Mouse (Mus musculus): ENCODE measurements around the gene Gpr37l1.

Gpr37l1 gene

DNA sequence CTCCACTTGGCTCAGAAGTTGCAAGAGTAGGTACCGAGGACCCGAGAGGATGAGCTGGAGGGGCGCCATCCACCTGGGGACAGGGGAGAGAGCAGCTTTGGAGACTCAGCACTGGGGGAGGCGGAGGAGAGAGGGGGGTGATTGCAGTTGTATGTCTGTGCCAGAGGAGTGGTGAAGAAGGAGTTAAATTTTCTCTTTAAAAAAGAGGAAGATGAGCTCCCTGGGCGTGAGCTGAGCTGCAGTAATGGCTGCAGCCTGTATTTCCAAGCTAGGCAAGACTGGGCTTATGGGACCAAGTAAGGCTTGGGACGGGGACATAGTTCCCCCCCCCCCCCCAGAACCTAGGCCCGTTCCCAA is 19.8 kb downstream of the Gpr37l1 start:
- DNase-seq (ENCODE audit: low spot score): no peak

- DNase-seq (ENCODE audit: low spot score): peak; percentile 85
Measured at GRCm38 (mm10) chr1:135146946-135147701, 20.4 kb downstream of the Gpr37l1 start.

DNA sequence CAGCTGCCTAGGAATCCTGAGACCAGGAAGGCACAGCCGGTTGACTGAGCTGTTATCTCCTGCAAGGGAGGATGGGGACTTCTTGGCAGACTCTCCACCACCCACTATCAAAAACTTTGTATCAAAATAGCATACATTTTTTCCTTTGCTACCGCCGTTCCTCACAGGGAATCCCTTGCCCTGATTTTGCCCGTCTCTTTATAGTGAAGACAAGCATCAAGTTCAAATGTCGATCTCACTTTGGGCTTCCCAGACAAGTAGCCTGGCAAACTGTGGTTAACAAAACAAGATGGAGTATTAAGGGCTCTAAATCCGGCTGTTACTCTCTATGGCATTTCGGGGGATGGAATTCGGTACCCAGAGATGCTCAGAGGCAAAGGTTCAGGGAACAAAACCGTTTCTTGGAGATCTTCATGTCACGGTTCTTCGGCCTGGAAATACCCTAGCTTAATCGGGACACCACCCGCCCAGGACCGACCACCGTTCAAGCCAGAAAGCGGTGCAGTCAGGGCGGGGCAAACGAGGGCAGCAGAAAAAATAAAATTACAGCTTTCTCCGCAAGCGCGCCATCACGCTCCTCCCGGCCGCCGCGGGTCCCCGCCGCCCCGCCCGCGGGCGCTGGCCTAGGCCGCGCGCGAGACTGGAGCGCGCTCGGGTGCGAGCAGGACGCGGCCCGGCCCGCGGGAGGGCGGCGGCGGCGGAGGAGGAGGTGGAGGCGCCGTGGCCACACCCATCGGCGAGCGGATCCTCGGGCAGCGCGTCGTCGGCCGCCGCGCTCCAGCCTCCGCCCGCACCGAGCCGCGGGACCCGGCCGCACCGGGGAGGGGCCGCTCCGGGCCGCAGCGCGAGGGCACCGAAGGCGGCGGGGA is 21.2 kb downstream of the Gpr37l1 start, which contains the start of gene Arl8a:
TSS of gene Arl8a (plus strand) at position 748 of the 869 bp plus-strand sequence.
- peak; percentile 80 for DNase-seq (ENCODE audit: low spot score)

DNA sequence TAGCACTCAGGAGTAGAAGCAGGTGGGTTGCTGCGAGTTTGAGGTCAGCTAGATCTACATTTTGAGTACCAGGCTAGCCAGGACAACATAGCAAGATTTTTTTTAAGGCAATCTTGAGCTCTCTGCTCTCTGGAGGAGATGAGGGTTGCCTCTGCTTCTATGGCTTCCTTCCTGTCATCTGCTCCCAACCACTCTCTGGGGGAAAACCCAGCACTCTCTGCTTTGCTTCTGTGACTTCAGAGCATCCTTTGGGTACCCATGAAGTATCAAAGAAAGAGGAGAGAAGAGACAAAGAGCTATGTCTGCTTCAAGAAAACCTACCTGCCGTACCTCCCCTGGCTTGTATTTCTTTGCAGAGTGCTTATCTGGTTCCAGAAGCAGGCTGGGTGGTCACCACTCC is 23.5 kb downstream of the Gpr37l1 start:
- DNase-seq (ENCODE audit: low spot score): no peak

DNA sequence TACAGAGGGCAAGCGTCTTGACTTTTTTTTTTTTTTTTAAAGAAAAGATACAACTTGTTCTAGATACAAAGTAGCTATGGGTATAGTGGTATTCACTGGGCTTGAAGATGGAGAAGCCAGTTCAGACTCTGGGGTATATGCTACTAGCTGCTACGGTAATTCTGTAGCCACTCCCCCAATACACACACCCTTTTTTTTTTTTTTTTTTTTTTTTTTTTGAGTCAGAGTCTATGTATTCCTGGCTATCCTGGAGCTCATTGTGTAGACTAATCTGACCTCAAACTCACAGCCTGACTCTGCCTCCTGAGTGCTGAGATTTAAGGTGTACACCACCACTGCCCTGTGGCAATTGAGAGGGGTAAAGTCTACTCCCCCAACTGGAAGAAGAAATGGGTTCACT is 25.0 kb downstream of the Gpr37l1 start:
- no peak for DNase-seq (ENCODE audit: low spot score)

DNA sequence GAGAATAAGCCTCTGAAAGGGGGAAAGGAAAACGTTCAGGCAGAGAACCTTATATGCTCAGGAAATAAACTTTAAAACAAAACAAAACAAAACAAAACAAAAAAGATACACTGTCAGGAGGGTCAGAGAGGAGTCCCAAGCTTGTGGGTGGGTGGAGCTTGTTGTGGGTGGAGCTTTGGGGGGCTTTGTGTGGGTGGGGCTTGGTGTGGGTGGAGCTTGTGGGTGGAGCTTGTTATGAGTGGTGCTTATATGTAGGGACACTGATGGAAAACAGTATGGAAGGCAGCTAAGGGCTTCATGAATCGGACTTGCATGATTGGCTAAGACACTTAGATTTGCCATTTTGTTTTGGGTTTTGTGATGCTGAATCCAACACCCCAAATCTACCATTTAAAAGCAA is 27.6 kb downstream of the Gpr37l1 start:
- DNase-seq (ENCODE audit: low spot score): no peak

GRCm38 (mm10) chr1:135136500-135136899 is 31.0 kb downstream of the Gpr37l1 start:
- no peak for DNase-seq (ENCODE audit: low spot score)

DNA sequence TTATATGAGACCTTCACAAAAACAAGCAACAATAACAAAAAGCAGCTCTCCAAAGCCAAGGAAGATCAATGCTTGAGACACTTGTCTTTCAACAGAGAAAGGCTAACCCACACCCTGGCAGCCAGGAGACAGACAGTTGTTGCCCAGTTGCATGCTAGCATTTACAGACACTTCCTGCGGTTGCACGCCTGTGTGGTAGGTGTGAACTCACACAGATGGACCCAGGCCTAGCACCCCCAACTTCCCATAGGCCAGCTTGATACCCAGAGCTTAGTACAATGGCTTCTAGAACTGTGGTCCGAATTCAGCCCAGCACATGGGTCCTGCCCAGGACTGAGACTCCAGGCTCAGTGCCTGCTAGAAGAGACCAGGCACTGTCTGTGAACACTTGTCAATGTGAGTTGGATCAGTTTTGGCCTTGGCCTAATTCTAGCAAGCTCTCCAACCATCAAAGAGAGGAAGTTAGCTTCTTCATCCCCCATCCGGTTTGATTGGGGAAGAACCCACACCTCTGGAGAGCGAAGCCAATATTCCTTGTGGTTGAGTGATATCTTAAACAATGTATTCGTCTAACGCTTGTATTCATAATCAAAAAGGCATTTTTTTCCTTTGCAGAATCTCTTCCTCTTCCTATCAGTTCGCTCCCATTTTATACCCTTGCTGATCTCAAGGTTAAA is 32.2 kb downstream of the Gpr37l1 start:
- DNase-seq (ENCODE audit: low spot score): no peak

DNA sequence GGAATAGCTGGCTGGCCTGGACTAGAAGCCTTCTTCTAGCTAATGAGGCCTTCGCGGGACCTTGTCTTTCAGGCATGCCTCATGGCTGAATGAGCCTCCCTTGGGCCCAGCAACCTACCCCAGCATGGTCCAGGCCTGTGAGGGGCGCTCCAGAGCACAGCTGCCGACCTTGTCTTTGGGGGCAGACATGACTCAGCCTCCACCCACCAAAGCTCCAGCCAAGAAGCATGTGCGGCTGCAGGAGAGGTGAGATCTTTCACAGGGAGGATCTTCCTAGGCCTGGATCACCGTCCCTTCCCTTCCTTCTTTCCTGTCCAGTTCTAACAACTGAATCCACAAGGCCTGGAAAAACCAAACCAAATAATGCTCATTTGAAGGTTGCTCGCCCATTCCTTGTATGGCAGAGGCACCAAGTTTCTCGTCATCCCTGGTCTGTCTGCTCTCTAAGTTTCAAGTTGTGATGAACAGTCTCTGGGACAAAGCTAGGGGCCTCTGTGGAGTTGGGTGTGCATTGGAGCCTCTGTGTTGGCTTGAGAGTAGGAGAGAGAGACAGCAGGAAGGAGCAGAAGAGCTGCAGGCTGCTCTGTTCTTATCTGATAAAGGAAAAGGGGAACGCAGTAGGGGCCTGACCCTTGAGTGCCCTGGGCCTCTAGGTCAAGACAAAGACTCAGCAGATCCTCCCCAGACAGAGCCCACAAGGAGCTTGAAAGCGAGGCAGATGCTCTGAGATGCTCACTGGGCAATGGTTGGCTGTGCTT is 33.6 kb downstream of the Gpr37l1 start:
- DNase-seq (ENCODE audit: low spot score): no peak

DNA sequence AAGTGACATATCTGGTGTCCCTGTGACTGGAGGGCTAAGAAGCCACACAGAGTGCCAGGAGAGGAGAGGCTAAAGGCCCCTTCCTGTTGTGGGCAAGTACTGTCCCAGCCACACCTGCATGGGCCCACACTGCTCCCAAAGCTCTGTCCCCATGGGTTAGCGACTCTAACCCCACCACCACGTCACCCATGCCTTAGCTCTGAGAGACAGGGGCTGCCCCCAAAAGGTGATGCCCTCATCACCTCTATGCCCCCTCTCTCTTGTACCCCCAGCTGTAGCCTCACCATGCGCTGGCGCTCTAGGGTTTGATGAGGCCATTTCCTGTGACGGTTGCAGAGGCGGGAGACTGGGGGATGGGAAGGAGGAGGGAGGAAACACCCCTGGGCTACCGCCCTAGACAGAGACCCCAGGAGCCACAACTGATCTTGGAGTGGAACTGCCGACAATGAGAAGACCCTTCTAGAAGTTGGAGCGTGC is 34.5 kb downstream of the Gpr37l1 start:
- DNase-seq (ENCODE audit: low spot score): no peak

DNA sequence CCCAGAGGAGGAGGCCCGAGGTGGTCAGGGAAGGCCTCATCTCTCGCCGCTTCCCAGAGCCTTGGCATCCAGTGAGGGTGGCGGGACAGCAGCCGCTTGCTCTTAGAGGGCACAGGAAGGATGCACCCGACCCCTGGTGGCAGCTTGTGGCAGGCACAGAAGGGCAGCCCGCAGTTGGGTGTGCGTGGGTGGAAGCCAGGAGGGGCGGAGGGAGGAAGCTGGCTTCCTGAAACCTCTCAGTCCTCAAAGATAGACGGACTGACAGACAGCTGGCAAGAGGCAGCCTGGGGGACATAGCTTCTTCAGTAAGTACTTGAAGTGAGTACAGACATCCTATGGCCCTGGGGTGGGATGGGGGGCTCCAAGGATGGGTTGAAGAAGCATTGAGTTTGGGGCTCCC is 35.0 kb downstream of the Gpr37l1 start, which contains the start of gene Ptpn7:
TSS of gene Ptpn7 (plus strand) at position 228 of the 400 bp plus-strand sequence.
- DNase-seq (ENCODE audit: low spot score): peak; percentile 62

- no peak for DNase-seq (ENCODE audit: low spot score)
Measured at GRCm38 (mm10) chr1:135131560-135131959, 35.9 kb downstream of the Gpr37l1 start.

DNA sequence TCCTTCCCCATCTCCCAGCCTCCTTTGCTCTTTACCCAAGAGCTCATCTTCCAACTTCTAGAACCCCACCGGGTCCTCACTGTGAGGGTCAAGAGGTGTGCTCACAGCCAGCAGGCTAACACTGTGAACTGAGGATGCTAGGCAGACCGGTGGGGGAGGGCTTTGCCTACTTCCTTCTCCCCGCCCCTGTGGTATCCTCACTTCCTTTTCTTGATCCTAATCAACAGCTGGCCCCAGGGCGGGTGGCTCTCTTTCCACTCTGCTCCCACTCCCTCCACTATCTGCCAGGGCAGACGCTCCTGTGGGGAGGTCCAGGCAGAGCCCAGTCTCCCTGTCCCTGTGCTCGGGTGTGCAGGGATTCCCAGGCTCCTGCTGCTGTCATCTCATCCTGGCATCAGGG is 36.4 kb downstream of the Gpr37l1 start:
- DNase-seq (ENCODE audit: low spot score): no peak

DNA sequence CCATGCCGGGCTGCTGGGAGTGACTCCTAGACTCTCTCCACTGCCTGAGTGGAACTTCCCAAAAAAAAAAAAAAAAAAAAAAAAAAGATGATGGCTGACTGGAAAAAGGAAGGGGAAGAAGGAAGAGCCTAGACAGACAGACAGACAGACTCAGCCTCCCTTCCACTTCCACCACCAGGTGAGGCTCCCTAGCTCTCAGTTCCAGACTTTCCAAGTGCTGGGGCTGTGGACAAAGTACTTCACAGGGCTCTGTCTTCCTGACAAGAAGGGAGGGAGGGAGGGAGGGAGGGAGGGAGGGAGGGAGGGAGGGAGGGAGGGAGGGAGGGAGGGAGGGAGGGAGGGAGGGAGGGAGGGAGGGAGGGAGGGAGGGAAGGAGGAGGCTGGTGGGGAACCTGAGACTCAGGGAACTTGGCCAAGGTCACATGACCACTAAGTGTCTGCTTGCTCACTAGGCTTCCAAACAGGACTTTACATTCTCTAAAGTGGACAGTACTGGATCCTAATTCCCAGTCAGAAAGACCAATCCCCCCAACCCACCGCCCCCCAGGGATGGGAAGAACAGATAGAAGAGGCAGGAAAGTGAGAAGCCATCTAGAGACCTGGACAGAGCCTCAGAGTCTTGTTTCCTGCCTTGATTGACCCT is 37.0 kb downstream of the Gpr37l1 start:
- no peak for DNase-seq (ENCODE audit: low spot score)

DNA sequence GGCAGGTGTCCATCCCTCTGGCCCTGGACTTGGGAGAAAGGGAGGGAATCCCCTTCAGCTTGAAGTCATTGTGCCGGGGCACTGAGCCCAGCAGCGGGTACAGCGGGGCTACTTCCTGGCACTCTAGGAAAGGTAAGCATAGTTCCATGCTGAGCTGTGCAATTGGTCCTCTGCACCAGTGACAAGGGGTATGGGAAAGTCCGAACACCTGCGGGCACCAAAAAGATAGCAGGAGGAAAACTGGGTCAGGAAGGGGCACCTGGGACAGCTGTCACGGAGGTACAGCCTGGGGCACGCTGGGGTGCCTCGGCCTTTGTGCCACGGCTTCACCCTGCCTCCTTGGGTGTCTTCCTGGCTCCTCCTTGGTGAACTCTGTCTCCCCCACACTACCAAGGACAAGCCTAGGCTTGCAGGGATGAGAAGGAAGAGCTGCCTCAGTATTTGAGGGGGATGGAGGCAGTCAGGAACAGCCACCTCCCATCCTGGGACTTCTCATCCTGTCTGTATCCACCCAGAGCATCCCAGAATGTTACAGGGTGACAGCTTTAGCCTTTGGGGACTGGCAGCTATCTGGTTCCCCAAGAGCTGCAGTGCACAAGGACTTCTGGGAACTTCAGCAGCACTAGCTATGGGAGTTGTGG is 37.8 kb downstream of the Gpr37l1 start:
- DNase-seq (ENCODE audit: low spot score): no peak

- DNase-seq (ENCODE audit: low spot score): peak; percentile 65
Measured at GRCm38 (mm10) chr1:135128986-135129385, 38.5 kb downstream of the Gpr37l1 start.

DNA sequence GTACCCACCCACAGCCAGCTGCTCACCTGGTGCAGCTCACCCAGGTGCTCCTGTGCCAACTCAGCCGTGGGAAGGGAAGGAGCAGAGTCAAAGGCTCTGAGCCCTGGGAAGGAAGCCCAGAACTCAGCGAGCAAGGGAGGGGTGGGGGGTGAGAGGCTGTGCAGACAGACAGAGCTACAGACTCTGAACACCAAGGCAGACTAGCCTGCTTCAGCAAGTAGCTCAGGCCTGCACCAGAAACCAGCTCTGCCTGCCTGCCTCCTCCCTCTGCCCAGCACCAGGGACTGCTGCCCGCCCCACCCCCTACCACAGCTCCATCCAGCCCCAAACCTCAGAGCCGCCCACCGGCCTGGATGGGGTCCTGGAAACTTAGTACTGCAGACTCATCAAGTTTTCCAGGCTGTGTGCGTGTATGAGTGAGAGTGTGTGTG is 39.5 kb downstream of the Gpr37l1 start:
- DNase-seq (ENCODE audit: low spot score): no peak

- DNase-seq (ENCODE audit: low spot score): no peak
Measured at GRCm38 (mm10) chr1:135126443-135127027, 40.9 kb downstream of the Gpr37l1 start.

DNA sequence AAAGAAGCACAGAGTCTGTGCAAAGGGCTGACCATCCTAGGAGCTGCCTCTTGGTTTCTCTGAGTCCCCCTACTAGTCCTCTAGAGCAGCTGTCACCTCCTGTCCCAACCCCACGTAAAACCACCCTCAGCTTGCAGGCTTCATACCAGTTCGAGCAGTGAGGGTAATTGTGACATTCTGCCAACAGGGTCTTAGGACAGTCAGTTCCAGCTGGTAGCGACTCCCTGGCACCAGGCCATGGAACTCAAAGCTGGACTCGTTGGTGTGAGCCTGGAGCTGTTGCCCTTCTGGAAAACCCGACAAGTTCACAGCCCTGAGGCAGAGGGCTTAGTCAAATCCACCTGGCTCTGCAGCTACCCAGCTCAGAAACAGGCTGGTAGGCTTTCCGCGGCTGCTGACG is 41.5 kb downstream of the Gpr37l1 start:
- DNase-seq (ENCODE audit: low spot score): no peak

Measured in ovary, adult 18-20 months (tissue).